Mouse (Mus musculus) stomach, embryonic 14.5 days (tissue): Measurements from ENCODE around the gene Nr1h2. TPM values are rescaled to one million over a fixed set of nuclear protein-coding genes. Genes with fewer than 3 reads are reported as not detected.
A peak's percentile ranks its signal among the peaks of the same experiment; 100 is the strongest.

Experiments
- ATAC-seq: fragments of 200-750 bp; cut with Nextera tagmentation; 2 replicates; pipeline ENCODE4 v1.8.0; 2017; ENCODE audit warnings: low read depth, moderate TSS enrichment; ENCODE audit not compliant: insufficient number of reproducible peaks, insufficient read depth, low FRiP score
- H3K27ac ChIP-seq: fragments of 300-500 bp; sonication (generic); 2 replicates; pipeline ENCODE4 v1.5.1; 2014; ENCODE audit warnings: mild to moderate bottlenecking, low read length, moderate library complexity, mixed read lengths
- H3K27me3 ChIP-seq: fragments of 300-500 bp; sonication (generic); 2 replicates; pipeline ENCODE4 v1.6.1; 2014; ENCODE audit warnings: low read length, control low read depth, mixed read lengths; ENCODE audit not compliant: control insufficient read depth, insufficient read depth
- H3K36me3 ChIP-seq: fragments of 300-500 bp; sonication (generic); 2 replicates; pipeline ENCODE4 v1.6.1; 2014; ENCODE audit warnings: mild to moderate bottlenecking, control low read depth, low read length, moderate library complexity, mixed read lengths; ENCODE audit not compliant: control insufficient read depth, insufficient read depth
- H3K4me1 ChIP-seq: fragments of 300-500 bp; sonication (generic); 2 replicates; pipeline ENCODE4 v1.6.1; 2014; ENCODE audit warnings: low read length, control low read depth, mixed read lengths; ENCODE audit not compliant: control insufficient read depth, insufficient read depth
- H3K4me2 ChIP-seq: fragments of 300-500 bp; sonication (generic); replicated peaks from 2 replicates; pipeline ENCODE4 v1.6.1; 2014; ENCODE audit warnings: low read depth, low read length, control low read depth
- H3K4me3 ChIP-seq: fragments of 300-500 bp; sonication (generic); 2 replicates; pipeline ENCODE4 v1.5.1; 2014; ENCODE audit warnings: low read depth, low read length, control low read depth
- H3K9ac ChIP-seq: fragments of 300-500 bp; sonication (generic); replicated peaks from 2 replicates; pipeline ENCODE4 v1.6.1; 2014; ENCODE audit warnings: low read depth, mild to moderate bottlenecking, control low read depth, low read length, moderate library complexity, mixed read lengths
- H3K9me3 ChIP-seq: fragments of 300-500 bp; sonication (generic); 2 replicates; pipeline ENCODE4 v1.6.1; 2016; ENCODE audit warnings: low read depth, low read length, control low read depth; ENCODE audit not compliant: control insufficient read depth
- WGBS: fragments of 180-500 bp; shearing (Covaris S2); extraction: QIAGEN DNeasy Blood & Tissue Kit; methylation state at CpG from one replicate; pipeline ENCODE4 v1.1.7; 2014; 5-methylcytosine and 5-hydroxymethylcytosine counted together
- polyA plus RNA-seq: library from polyadenylated mRNA; unstranded; fragments of >200 nt; fragmentation: Nextera tagmentation; extraction: Ambion mirVana; gene quantifications from 2 replicates; pipeline ENCODE4 v1.2.1, GENCODE M21; 2014

Gene Nr1h2
- 63.2 and 66.7 TPM in 2 replicates for polyA plus RNA-seq

- Histone ChIP-seq H3K4me3 (peak within 1 kb of the TSS; percentile 85), H3K27me3 (no peaks in the 10 kb centered on the region), H3K27ac (peak within 1 kb of the TSS; percentile 98), H3K9ac (peak within 1 kb of the TSS; percentile 52), H3K9me3 (no peaks in the 10 kb centered on the region), H3K4me2 (peak within 1 kb of the TSS; percentile 73), H3K4me1 (peaks cover 5% of the 10 kb centered on the region; the same call in 1 of the 2 replicates), H3K36me3 (peaks cover 27% of the 10 kb centered on the region)
- peak; percentile 78 for ATAC-seq
- under 1% methylated on average over 22 of the region's 22 CpGs for WGBS
Observed at GRCm38 (mm10) chr7:44553826-44554225, at the start of gene Nr1h2. Gene Nr1h2 (minus strand): TSS chr7:44553951.

- H3K9me3 ChIP-seq = no peaks in the 10 kb centered on the region
- no peaks in the 10 kb centered on the region for H3K36me3 ChIP-seq
- peaks cover 5% of the 10 kb centered on the region; the same call in 1 of the 2 replicates for H3K4me1 ChIP-seq
- WGBS = 3% methylated on average over 20 of the region's 20 CpGs
- no peak overlapping the region for H3K9ac ChIP-seq
- H3K4me2 ChIP-seq = peak overlapping the region; percentile 41
- peak overlapping the region; percentile 25 for H3K4me3 ChIP-seq
- no peak overlapping the region for H3K27ac ChIP-seq
- ATAC-seq = no peak
- H3K27me3 ChIP-seq = peaks cover 24% of the 10 kb centered on the region
Observed at GRCm38 (mm10) chr7:44603186-44603855, 49.6 kb upstream of the Nr1h2 start.

- Histone ChIP-seq H3K9ac (no peak overlapping the region), H3K27me3 (peaks cover 24% of the 10 kb centered on the region), H3K27ac (no peak overlapping the region), H3K4me3 (no peak overlapping the region), H3K9me3 (no peaks in the 10 kb centered on the region), H3K4me2 (no peak overlapping the region), H3K36me3 (no peaks in the 10 kb centered on the region), H3K4me1 (peaks cover 5% of the 10 kb centered on the region; the same call in 1 of the 2 replicates)
- no peak for ATAC-seq
- 16% methylated on average over 11 of the region's 11 CpGs for WGBS
Observed at GRCm38 (mm10) chr7:44602443-44602842, 48.7 kb upstream of the Nr1h2 start.

GRCm38 (mm10) chr7:44601646-44602045, 47.9 kb upstream of the Nr1h2 start:
- H3K4me3 ChIP-seq = no peak overlapping the region
- no peak overlapping the region for H3K4me2 ChIP-seq
- 12% methylated on average over 19 of the region's 19 CpGs for WGBS
- no peaks in the 10 kb centered on the region for H3K9me3 ChIP-seq
- ATAC-seq = no peak
- no peak overlapping the region for H3K9ac ChIP-seq
- no peak overlapping the region for H3K27ac ChIP-seq
- peaks cover 24% of the 10 kb centered on the region for H3K27me3 ChIP-seq
- H3K36me3 ChIP-seq = no peaks in the 10 kb centered on the region
- peaks cover 4% of the 10 kb centered on the region; the same call in 1 of the 2 replicates for H3K4me1 ChIP-seq

- Histone ChIP-seq H3K4me1 (peaks cover 3% of the 10 kb centered on the region; the same call in 1 of the 2 replicates), H3K4me3 (no peak overlapping the region), H3K9ac (no peak overlapping the region), H3K9me3 (no peaks in the 10 kb centered on the region), H3K27ac (no peak overlapping the region), H3K36me3 (no peaks in the 10 kb centered on the region), H3K27me3 (peaks cover 21% of the 10 kb centered on the region), H3K4me2 (no peak overlapping the region)
- ATAC-seq = no peak
- WGBS = 77% methylated on average over 10 of the region's 10 CpGs
Observed at GRCm38 (mm10) chr7:44600691-44601262, 47.0 kb upstream of the Nr1h2 start.

- Histone ChIP-seq H3K4me1 (peaks cover 3% of the 10 kb centered on the region; the same call in 1 of the 2 replicates), H3K4me3 (no peak overlapping the region), H3K9me3 (no peaks in the 10 kb centered on the region), H3K9ac (no peak overlapping the region), H3K27me3 (peaks cover 20% of the 10 kb centered on the region; the same call in 1 of the 2 replicates), H3K27ac (no peak overlapping the region), H3K36me3 (no peaks in the 10 kb centered on the region), H3K4me2 (no peak overlapping the region)
- 86% methylated on average over 12 of the region's 12 CpGs for WGBS
- no peak for ATAC-seq
Observed at GRCm38 (mm10) chr7:44598336-44598735, 44.6 kb upstream of the Nr1h2 start.

- WGBS = 89% methylated on average over 4 of the region's 4 CpGs
Observed at GRCm38 (mm10) chr7:44597666-44598065, 43.9 kb upstream of the Nr1h2 start.

GRCm38 (mm10) chr7:44596996-44597538, 43.3 kb upstream of the Nr1h2 start:
- no peaks in the 10 kb centered on the region for H3K9me3 ChIP-seq
- H3K4me3 ChIP-seq = no peak overlapping the region
- H3K9ac ChIP-seq = no peak overlapping the region
- no peak overlapping the region for H3K27ac ChIP-seq
- no peak overlapping the region for H3K4me2 ChIP-seq
- no peaks in the 10 kb centered on the region for H3K36me3 ChIP-seq
- 42% methylated on average over 5 of the region's 5 CpGs for WGBS
- no peak for ATAC-seq
- peaks cover 25% of the 10 kb centered on the region for H3K27me3 ChIP-seq
- H3K4me1 ChIP-seq = peaks cover 3% of the 10 kb centered on the region; the same call in 1 of the 2 replicates

More at GRCm38 (mm10) chr7:44597666-44598065, 43.9 kb upstream of the Nr1h2 start:
- H3K4me2 ChIP-seq = no peak overlapping the region
- no peak overlapping the region for H3K27ac ChIP-seq
- H3K9ac ChIP-seq = no peak overlapping the region
- H3K4me3 ChIP-seq = no peak overlapping the region
- no peak for ATAC-seq
- no peaks in the 10 kb centered on the region for H3K36me3 ChIP-seq
- peaks cover 3% of the 10 kb centered on the region; the same call in 1 of the 2 replicates for H3K4me1 ChIP-seq
- peaks cover 22% of the 10 kb centered on the region for H3K27me3 ChIP-seq
- H3K9me3 ChIP-seq = no peaks in the 10 kb centered on the region
